ENCODE assay signal across 29 mouse cellular contexts in genomic region chr9:109879305-109879704, GRCm38 (mm10). TPM values are rescaled to one million over a fixed set of nuclear protein-coding genes. Genes with fewer than 3 reads are reported as not detected.
A peak's percentile ranks its signal among the peaks of the same experiment; 100 is the strongest.
DNase-seq lines count a peak whose midpoint lies in the region; ATAC-seq and TF ChIP-seq lines count a peak whose summit lies in the region.
"Had no signal": no experiment of that assay in that cellular context is flagged by ENCODE, and none has a peak within 500 bp of the region (broad histone marks: within the 10 kb centered on the region; RNA-seq: fewer than 3 reads in every experiment).

No protein-coding gene starts in this region.

- no peaks in the 10 kb centered on the region for H3K9me3 ChIP-seq in intestine, embryonic 16.5 days (ENCODE audit: control insufficient read depth, low read length)
- H3K9me3 ChIP-seq in stomach, postnatal 0 days (ENCODE audit: control insufficient read depth, low read length) = no peaks in the 10 kb centered on the region
- no peaks in the 10 kb centered on the region for H3K9me3 ChIP-seq in hindbrain, postnatal 0 days (ENCODE audit: low read length)
- H3K9me3 ChIP-seq: embryonic facial prominence, embryonic 10.5 days; embryonic facial prominence, embryonic 13.5 days; forebrain, embryonic 12.5 days; forebrain, embryonic 15.5 days; heart, embryonic 10.5 days; heart, embryonic 13.5 days; hindbrain, embryonic 12.5 days; hindbrain, embryonic 15.5 days had no signal

- peak overlapping the region; percentile 85 for H3K27ac ChIP-seq in intestine, embryonic 16.5 days (ENCODE audit: low read length)
- peak overlapping the region; percentile 98 for H3K27ac ChIP-seq in small intestine, adult 2 months (ENCODE audit: insufficient read depth, low read depth, low read length)
- H3K27ac ChIP-seq in stomach, postnatal 0 days (replicated peaks) = peak overlapping the region; percentile 41
- no peak overlapping the region for H3K27ac ChIP-seq in hindbrain, postnatal 0 days
- H3K27ac ChIP-seq: embryonic facial prominence, embryonic 10.5 days; embryonic facial prominence, embryonic 13.5 days; forebrain, embryonic 12.5 days; forebrain, embryonic 15.5 days; heart, adult 2 months; heart, embryonic 10.5 days; heart, embryonic 13.5 days; hindbrain, embryonic 12.5 days; hindbrain, embryonic 15.5 days had no signal

- no peak for TF ChIP-seq CTCF in small intestine, adult 2 months (IDR thresholded peaks at IDR 0.05; ENCODE audit: extremely low read depth, insufficient read length, insufficient replicate concordance, low read depth, low read length)
- TF ChIP-seq CTCF in stomach, postnatal 0 days (IDR thresholded peaks at IDR 0.05; ENCODE audit: low read depth) = no peak
- no peak for TF ChIP-seq CTCF in hindbrain, postnatal 0 days (IDR thresholded peaks at IDR 0.05; ENCODE audit: low read depth)

- TF ChIP-seq POLR2A in small intestine, adult 2 months (IDR thresholded peaks at IDR 0.05; ENCODE audit: low read depth, low read length) = no peak

- TF ChIP-seq EP300 in stomach, postnatal 0 days (optimal IDR thresholded peaks at IDR 0.05) = no peak

- no peak overlapping the region for H3K9ac ChIP-seq in intestine, embryonic 16.5 days (ENCODE audit: low read depth, low read length)
- H3K9ac ChIP-seq in stomach, postnatal 0 days (ENCODE audit: low read length) = no peak overlapping the region
- H3K9ac ChIP-seq in hindbrain, postnatal 0 days (replicated peaks; ENCODE audit: low read length) = no peak overlapping the region
- H3K9ac ChIP-seq: embryonic facial prominence, embryonic 13.5 days; forebrain, embryonic 12.5 days; forebrain, embryonic 15.5 days; heart, embryonic 13.5 days; hindbrain, embryonic 12.5 days; hindbrain, embryonic 15.5 days had no signal

- peaks cover 9% of the 10 kb centered on the region; the same call in 1 of the 2 replicates for H3K4me1 ChIP-seq in intestine, embryonic 16.5 days (ENCODE audit: control insufficient read depth, insufficient read depth, low read length)
- peaks cover 15% of the 10 kb centered on the region; the same call in 1 of the 2 replicates for H3K4me1 ChIP-seq in small intestine, adult 2 months (ENCODE audit: control insufficient read depth, insufficient read depth, insufficient read length, low read length)
- H3K4me1 ChIP-seq in stomach, postnatal 0 days (replicated peaks; ENCODE audit: control insufficient read depth, insufficient read depth) = no peaks in the 10 kb centered on the region; the same call in 1 of the 2 replicates
- H3K4me1 ChIP-seq in hindbrain, postnatal 0 days (ENCODE audit: insufficient read depth, low read length) = peaks cover 5% of the 10 kb centered on the region

- H3K36me3 ChIP-seq in intestine, embryonic 16.5 days (ENCODE audit: control insufficient read depth, insufficient read depth, low read length) = peaks cover 22% of the 10 kb centered on the region
- H3K36me3 ChIP-seq in small intestine, adult 2 months (ENCODE audit: control insufficient read depth, insufficient read depth, low read length) = peaks cover 50% of the 10 kb centered on the region
- H3K36me3 ChIP-seq in stomach, postnatal 0 days (ENCODE audit: control insufficient read depth, insufficient read depth, low read length) = peaks cover 22% of the 10 kb centered on the region
- peaks cover 46% of the 10 kb centered on the region for H3K36me3 ChIP-seq in hindbrain, postnatal 0 days (ENCODE audit: insufficient read depth, low read length)

- WGBS in intestine, embryonic 16.5 days = 48% methylated on average over 1 of the region's 1 CpGs
- WGBS in small intestine, adult 2 months = 30% methylated on average over 1 of the region's 1 CpGs
- 78% methylated on average over 1 of the region's 1 CpGs for WGBS in stomach, postnatal 0 days
- WGBS in hindbrain, postnatal 0 days = 100% methylated on average over 1 of the region's 1 CpGs

- no peak overlapping the region for H3K4me3 ChIP-seq in intestine, embryonic 16.5 days (ENCODE audit: low read length)
- H3K4me3 ChIP-seq in small intestine, adult 2 months (ENCODE audit: low read depth, low read length) = no peak overlapping the region
- H3K4me3 ChIP-seq in stomach, postnatal 0 days (ENCODE audit: low read depth, low read length) = no peak overlapping the region
- H3K4me3 ChIP-seq in hindbrain, postnatal 0 days (ENCODE audit: low read length) = no peak overlapping the region
- H3K4me3 ChIP-seq: embryonic facial prominence, embryonic 13.5 days; erythroblast, embryonic 14.5 days; forebrain, embryonic 12.5 days; forebrain, embryonic 15.5 days; heart, adult 2 months; heart, embryonic 10.5 days; heart, embryonic 13.5 days; hindbrain, embryonic 12.5 days; hindbrain, embryonic 15.5 days had no signal

- peak; percentile 52 for DNase-seq in stomach, postnatal 0 days (ENCODE audit: low spot score)
- no peak for DNase-seq in cerebellum, adult 9-11 months
- DNase-seq in hindbrain, postnatal 0 days (ENCODE audit: low spot score) = no peak
- no peak for DNase-seq in adrenal gland, adult 2 months
- DNase-seq: adrenal gland, postnatal 10 days; adrenal gland, postnatal 36 days; cerebellum, adult 18-20 months; cerebellum, adult 9-10 months; cerebellum, postnatal 25 days; embryo, embryonic 11 days; gastrocnemius, postnatal 10 days; gastrocnemius, postnatal 36 days; heart, adult 2 months; heart, postnatal 14 days; heart, postnatal 4 days had no signal

- no peaks in the 10 kb centered on the region for H3K27me3 ChIP-seq in intestine, embryonic 16.5 days (replicated peaks; ENCODE audit: control insufficient read depth, insufficient read depth, low read length)
- no peaks in the 10 kb centered on the region for H3K27me3 ChIP-seq in small intestine, adult 2 months (ENCODE audit: control insufficient read depth, insufficient read depth, low read length)
- no peaks in the 10 kb centered on the region for H3K27me3 ChIP-seq in stomach, postnatal 0 days (ENCODE audit: control insufficient read depth, insufficient read depth, low read length)
- no peaks in the 10 kb centered on the region for H3K27me3 ChIP-seq in hindbrain, postnatal 0 days (ENCODE audit: insufficient read depth, low read length)
- H3K27me3 ChIP-seq: embryonic facial prominence, embryonic 13.5 days; forebrain, embryonic 12.5 days; forebrain, embryonic 15.5 days; heart, embryonic 13.5 days; hindbrain, embryonic 12.5 days; hindbrain, embryonic 15.5 days had no signal

- peak; percentile 57 for ATAC-seq in intestine, embryonic 16.5 days
- ATAC-seq in stomach, postnatal 0 days (ENCODE audit: low FRiP score, low TSS enrichment) = peak; percentile 73
- no peak for ATAC-seq in hindbrain, postnatal 0 days
- ATAC-seq: activated CD4-positive, CD25-positive, alpha-beta regulatory T cell, adult 4 months; forebrain, embryonic 15.5 days had no signal

- H3K4me2 ChIP-seq in intestine, embryonic 16.5 days (ENCODE audit: low read depth, low read length) = peak overlapping the region; percentile 42
- H3K4me2 ChIP-seq in stomach, postnatal 0 days (replicated peaks; ENCODE audit: low read depth) = no peak overlapping the region
- H3K4me2 ChIP-seq in hindbrain, postnatal 0 days (ENCODE audit: low read depth, low read length) = no peak overlapping the region
- H3K4me2 ChIP-seq: embryonic facial prominence, embryonic 13.5 days; forebrain, embryonic 12.5 days; forebrain, embryonic 15.5 days; heart, embryonic 13.5 days; hindbrain, embryonic 12.5 days; hindbrain, embryonic 15.5 days had no signal

RNA-seq across cellular contexts. Expression of gene Cdc25a, which starts 3.9 kb away (rescaled TPM):
- 31.2 and 31.3 TPM in 2 replicates for polyA plus RNA-seq in intestine, embryonic 16.5 days (2015; fragmentation: Nextera tagmentation; extraction: Ambion mirVana)
- polyA plus RNA-seq in small intestine, adult 2 months (2012; rRNA removed) = 14.1 and 27.3 TPM in 2 replicates
- polyA plus RNA-seq in stomach, postnatal 0 days (2015; fragmentation: Nextera tagmentation; extraction: Ambion mirVana) = 17.8 and 18.4 TPM in 2 replicates
- total RNA-seq in hindbrain, postnatal 0 days (2014; rRNA removed) = 11.0 and 12.4 TPM in 2 replicates
- polyA plus RNA-seq in hindbrain, postnatal 0 days (2015; fragmentation: Nextera tagmentation; extraction: Ambion mirVana) = 8.1 and 10.4 TPM in 2 replicates
- total RNA-seq in adrenal gland, adult 2 months (2021) = 10 to 100 TPM; 11.4 to 13.3 TPM
- 4.3 TPM in 2 replicates for polyA plus RNA-seq in adrenal gland, adult 2 months (2012; rRNA removed)

RNA-seq across cellular contexts. Expression of gene Camp, which starts 29.9 kb away (rescaled TPM):
- polyA plus RNA-seq in intestine, embryonic 16.5 days (2015; fragmentation: Nextera tagmentation; extraction: Ambion mirVana) = 1.9 and 3.5 TPM in 2 replicates
- 3.2 TPM in 1 of 2 replicates, not detected in the other for polyA plus RNA-seq in small intestine, adult 2 months (2012; rRNA removed)
- polyA plus RNA-seq in stomach, postnatal 0 days (2015; fragmentation: Nextera tagmentation; extraction: Ambion mirVana) = 1.5 and 2.2 TPM in 2 replicates
- total RNA-seq in hindbrain, postnatal 0 days (2014; rRNA removed) = 0.21 TPM in 1 of 2 replicates, not detected in the other
- 0.91 and 1.3 TPM in 2 replicates for polyA plus RNA-seq in hindbrain, postnatal 0 days (2015; fragmentation: Nextera tagmentation; extraction: Ambion mirVana)
- total RNA-seq in adrenal gland, adult 2 months (2021) = under 1 TPM; 0.52 to 0.69 TPM
- 0.71 TPM in 1 of 2 replicates, not detected in the other for polyA plus RNA-seq in adrenal gland, adult 2 months (2012; rRNA removed)
- total RNA-seq: ES-E14; gastrocnemius, adult 18-20 months; gastrocnemius, postnatal 36 days; heart, adult 2 months had no signal
- polyA plus RNA-seq: activated CD4-positive, CD25-positive, alpha-beta regulatory T cell, adult 4 months; embryonic facial prominence, embryonic 10.5 days; heart, embryonic 10.5 days had no signal

RNA-seq across cellular contexts. Expression of gene Nme6, which starts 46.8 kb away (rescaled TPM):
- polyA plus RNA-seq in intestine, embryonic 16.5 days (2015; fragmentation: Nextera tagmentation; extraction: Ambion mirVana) = 97.0 and 98.7 TPM in 2 replicates
- polyA plus RNA-seq in small intestine, adult 2 months (2012; rRNA removed) = 9.9 and 14.6 TPM in 2 replicates
- polyA plus RNA-seq in stomach, postnatal 0 days (2015; fragmentation: Nextera tagmentation; extraction: Ambion mirVana) = 33.0 and 35.4 TPM in 2 replicates
- 30.8 and 43.1 TPM in 2 replicates for total RNA-seq in hindbrain, postnatal 0 days (2014; rRNA removed)
- 47.2 and 52.9 TPM in 2 replicates for polyA plus RNA-seq in hindbrain, postnatal 0 days (2015; fragmentation: Nextera tagmentation; extraction: Ambion mirVana)
- total RNA-seq in adrenal gland, adult 2 months (2021) = 10 to 100 TPM; 19.0 to 20.7 TPM
- 9.3 and 10.9 TPM in 2 replicates for polyA plus RNA-seq in adrenal gland, adult 2 months (2012; rRNA removed)

RNA-seq across cellular contexts. Expression of gene Map4, which starts 52.0 kb away (rescaled TPM):
- 52.8 and 57.2 TPM in 2 replicates for polyA plus RNA-seq in intestine, embryonic 16.5 days (2015; fragmentation: Nextera tagmentation; extraction: Ambion mirVana)
- 91.4 and 191 TPM in 2 replicates for polyA plus RNA-seq in small intestine, adult 2 months (2012; rRNA removed)
- polyA plus RNA-seq in stomach, postnatal 0 days (2015; fragmentation: Nextera tagmentation; extraction: Ambion mirVana) = 25.4 and 28.1 TPM in 2 replicates
- total RNA-seq in hindbrain, postnatal 0 days (2014; rRNA removed) = 247 and 254 TPM in 2 replicates
- polyA plus RNA-seq in hindbrain, postnatal 0 days (2015; fragmentation: Nextera tagmentation; extraction: Ambion mirVana) = 196 and 207 TPM in 2 replicates
- total RNA-seq in adrenal gland, adult 2 months (2021) = 10 to 100 TPM; 81.6 to 82.5 TPM
- 219 and 223 TPM in 2 replicates for polyA plus RNA-seq in adrenal gland, adult 2 months (2012; rRNA removed)
